Mouse (Mus musculus) induced T-regulatory cell, adult 2 months (primary cell): ENCODE results near the gene Dcun1d3.

ENCODE experiments used
- DNase-seq: peaks from one replicate; pipeline ENCODE4 v3.0.0-alpha.2; 2012; ENCODE audit warnings: low read depth

The Dcun1d3 gene

DNA sequence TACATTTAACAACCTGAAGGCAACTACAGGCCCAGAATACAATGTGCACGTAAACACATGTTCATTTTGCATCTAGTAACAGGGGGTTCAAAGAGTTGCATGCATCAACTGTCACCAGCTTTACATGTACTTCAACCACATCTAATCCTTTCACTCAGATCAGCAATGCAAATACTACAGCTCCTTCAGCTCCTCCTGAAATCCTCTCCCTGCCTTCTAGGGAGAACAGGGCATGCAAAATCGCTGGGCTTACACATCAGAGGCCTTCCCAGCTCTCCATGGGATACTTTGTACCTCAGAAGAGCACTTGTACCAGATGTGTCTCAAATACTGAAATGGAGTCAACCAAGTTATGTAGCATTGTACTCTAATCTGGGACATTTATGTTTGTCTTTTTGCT, 23.0 kb downstream of the Dcun1d3 start:
- DNase-seq, result no peak

DNA sequence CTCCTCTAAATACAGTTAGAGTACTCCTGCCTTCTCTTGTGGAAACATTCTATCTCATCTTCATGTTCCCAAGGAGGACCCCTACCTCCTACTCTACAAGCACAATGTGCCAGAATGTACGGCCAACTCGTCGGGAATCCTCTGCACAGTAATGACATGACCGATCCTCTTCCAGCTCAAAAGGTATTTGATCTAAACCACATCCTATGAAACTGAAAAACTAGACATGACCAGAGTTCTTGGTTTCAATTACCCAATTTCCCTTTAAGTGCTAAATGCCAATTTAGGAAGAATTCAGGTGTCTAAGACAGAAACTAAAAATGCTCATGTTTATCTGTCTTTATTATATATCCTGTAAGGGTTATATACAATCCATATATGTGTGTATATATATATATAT, 23.9 kb downstream of the Dcun1d3 start:
- peak; percentile 60 for DNase-seq

DNA sequence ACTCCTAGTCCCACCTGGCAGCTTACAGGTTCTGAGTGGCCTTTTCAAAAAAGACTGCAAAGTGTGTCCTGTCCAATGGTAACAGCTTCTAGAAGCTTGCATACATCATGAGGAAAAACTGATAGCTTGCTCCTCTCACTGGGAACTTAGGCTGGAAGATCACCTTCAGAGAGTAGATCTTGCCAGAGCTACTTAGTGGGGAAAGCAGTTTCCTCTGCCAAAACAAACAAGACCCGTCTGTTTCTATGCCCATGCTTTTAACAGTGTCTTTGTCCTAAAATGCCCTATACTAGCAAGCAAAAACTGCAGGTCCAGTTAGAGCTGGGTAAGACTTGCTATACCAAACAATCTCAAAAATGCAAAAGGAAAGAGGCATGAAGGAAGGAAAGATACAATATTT, 30.0 kb downstream of the Dcun1d3 start:
- DNase-seq, result no peak

DNA sequence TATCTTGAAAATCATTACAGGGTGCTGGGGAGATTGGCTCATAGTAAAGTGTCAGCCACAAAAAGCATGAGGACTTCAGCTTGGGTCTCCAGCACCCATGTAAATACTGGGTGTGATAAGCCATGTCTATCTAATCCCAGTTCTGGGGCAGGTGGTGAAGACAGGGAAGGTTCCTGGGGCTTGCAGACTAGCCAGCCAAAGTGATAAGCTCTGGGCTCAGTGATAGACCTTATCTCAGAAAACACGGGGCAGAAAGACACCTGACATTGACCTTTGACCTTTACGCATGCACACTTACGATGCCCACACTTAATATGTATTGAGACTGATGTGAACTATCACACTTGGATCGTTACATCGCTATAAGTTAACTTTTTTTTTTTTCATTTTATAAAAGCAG, 31.6 kb downstream of the Dcun1d3 start:
- no peak for DNase-seq

DNA sequence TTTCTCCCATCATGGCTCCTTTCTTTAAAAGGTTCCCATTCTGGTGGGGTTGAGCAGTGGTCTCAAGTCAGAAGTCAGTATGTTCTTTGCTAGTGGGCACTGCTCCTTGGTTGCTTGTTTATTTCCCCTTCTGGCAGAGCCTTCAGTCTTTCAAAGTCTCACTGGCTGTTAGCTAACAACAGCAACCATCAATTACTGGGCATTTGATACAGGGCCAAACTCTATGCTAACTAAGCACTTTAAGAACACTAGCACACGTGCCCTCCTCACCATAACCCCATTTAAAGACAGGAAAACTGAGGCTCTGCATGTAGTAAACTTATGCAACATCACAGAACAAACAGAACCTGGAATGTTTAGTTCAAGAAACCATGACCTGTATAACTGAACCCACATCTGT, 33.9 kb downstream of the Dcun1d3 start:
- DNase-seq, result no peak

DNA sequence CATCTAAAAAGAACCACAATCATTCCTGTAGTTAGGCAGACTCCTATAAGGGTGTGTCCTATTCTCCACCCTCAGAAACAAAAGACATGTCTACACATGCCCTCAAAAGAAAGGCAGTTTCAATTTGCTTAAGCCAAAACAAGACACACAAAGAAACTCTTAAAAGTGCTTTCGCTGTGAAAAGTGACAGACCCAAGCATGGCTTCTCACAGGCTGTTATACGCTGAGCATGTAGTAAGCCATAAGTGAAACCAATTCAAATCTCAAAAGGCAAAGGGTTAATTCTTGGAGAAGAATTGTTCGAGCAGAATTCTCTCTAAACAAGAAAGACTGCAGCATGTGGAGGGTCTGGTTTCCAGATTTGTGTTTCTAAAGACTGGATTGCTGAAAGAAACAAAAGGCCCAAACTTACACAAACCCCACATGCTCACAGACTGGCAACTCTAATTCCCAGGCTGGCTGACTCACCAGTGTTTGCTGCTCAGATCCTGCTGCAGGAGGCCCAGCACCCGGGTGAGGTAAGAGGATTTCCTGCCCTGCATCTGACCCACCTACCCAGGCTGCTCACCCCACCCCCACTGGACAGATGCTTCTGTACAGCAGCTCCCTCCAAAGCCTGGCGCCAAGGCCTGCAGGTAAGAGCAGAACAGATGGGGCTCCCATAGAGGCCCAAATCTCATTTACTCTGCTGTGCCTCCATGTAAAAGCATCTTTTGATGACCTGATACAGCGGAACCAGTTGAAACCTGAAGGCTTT, 34.6 kb downstream of the Dcun1d3 start:
- peak; percentile 82 for DNase-seq

DNA sequence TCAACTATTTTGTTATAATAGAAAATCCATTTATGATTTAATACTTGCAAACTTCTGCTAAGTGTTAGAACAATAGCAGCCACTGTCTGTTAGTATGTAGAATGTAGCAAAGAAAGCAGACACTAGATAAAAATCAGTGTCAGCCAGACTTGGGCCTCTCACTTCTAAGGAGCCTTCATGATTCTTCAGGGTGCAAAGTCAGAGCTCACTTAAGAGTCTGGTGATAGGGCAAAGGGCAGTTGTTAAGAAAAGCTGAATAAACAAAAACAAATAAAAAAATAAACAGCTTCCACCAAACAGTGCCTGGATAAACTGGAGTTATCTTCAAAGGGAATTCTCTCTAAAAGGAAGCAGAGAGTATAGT, 35.1 kb downstream of the Dcun1d3 start:
- no peak for DNase-seq

DNA sequence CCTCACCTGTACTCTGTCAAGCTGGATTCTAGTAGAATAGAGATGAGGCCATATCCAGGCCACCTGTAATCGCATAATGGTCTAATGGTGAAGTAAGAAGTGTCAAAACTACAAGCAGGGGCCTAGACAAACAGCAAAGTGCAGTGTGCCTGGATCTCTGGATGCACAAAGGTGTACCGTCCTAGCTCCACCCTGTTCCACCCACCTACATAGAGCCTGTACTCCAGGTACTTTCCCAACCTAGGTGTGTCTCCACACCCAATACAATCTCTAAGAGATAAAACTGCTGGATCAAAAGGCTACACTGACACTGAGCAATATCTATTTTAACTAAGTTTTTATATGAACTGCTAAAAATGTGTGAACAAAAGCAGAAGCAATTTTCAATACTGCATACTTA, 35.5 kb downstream of the Dcun1d3 start:
- peak; percentile 47 for DNase-seq

DNA sequence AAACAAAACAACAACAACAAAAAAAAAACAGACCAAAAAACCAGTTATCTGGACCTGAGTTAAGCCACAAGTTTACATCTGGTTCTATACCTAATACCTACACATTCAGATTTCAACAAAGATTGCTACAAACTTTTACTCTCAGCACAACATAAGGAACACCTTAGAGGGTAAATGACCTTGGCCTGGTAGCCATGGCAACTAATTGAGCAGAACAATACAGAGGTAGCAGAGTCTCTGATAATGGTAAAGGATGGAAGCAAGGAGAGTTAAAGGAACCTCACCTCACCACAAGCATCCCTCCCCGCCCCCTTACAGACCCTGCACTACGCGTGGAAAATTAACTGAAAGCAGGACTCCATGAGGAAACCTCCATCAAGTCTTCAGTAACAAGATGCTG, 36.0 kb downstream of the Dcun1d3 start:
- DNase-seq, result peak; percentile 63

DNA sequence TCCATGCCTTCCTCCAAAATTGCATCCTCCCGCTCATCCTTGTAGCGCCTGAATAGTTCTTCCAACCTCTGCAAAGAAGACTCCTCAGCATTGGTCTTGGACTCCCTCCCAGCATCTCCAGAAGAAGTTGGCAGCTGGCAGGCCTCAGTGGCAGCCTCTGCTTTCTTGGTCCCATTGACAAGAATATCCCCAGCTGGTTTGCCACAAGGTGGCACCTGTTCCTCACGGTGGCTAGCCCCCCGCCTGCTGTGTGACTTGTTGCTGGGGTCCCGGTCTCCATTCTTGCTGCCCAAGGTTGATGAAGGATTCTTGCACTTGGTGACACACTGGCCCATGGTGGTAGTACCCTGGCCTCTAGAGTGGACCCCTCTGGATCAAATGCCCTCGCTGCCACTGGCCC, 36.6 kb downstream of the Dcun1d3 start:
- no peak for DNase-seq

DNA sequence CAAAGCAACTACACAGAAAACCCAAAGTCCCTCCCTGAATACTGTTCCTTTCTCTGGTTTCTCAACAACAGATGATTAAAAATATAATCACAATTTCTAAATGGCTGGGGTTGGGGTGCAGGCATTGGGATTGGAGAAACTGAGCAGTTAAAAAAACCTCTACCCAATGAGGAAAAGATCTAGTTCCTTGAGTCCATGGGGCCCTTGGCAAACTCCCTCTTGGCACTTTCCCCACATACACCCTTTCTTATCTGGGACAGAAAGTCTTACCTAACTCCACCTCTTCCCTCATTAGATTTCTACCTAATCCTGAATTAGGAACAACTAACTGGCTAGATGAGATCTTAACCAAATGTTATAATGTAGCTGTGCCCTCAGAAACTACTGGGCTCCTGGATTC, 41.1 kb downstream of the Dcun1d3 start:
- no peak for DNase-seq

DNA sequence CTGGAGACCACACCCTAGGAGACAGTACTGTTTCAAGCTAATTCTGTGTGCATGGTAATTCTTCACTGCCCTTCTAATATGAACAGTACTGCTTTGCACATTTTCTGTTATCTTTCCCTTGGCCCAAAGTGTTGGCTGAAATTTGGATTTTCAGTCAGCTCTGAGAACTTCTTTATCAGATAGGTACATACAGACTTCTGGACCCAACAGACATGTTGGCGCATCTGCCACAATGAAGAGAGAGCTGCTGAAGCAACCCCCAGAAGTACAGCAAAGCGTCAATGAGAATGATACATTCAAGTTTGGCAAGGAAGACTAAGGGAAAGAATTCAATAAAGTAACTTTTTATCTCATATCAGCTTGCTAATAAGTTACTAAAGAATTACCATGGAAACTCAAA, 41.7 kb downstream of the Dcun1d3 start:
- DNase-seq, result no peak

DNA sequence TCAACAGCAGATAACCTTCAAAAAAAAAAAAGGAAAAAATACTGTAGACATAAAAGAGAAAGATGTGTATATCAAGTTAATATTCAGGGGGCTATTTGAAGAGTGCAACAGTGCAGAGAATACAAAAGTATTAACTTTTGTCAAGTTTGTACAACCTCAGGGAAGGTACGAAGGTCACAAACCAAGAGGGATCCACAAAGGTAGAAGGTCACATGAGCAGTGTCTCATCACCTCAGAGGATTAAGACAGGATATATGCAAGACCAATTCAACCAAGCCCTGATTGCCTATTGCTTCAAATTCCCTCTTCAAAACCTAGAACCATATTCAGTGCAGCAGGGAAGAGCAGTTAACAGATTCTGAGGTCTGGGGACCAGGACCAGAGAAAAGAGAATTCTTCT, 42.9 kb downstream of the Dcun1d3 start:
- no peak for DNase-seq

DNA sequence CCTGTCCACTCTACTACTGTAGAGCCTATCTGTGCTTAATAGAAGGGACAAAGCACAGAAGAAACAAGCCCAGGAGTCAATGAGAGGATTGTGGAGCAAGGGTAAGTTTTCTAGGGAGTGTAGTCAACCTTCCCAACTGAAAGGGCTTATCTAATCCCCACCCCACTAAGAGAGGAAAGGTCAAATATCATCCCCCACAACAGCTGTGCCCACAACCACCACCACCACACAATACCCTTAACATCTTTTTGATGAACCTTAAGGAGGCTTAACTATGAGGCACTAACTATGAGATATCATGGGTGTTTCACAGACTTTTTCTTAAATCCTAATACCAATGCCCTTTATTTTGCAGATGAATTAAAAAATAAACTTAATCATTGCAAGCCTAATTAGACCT, 43.6 kb downstream of the Dcun1d3 start:
- DNase-seq, result no peak

DNA sequence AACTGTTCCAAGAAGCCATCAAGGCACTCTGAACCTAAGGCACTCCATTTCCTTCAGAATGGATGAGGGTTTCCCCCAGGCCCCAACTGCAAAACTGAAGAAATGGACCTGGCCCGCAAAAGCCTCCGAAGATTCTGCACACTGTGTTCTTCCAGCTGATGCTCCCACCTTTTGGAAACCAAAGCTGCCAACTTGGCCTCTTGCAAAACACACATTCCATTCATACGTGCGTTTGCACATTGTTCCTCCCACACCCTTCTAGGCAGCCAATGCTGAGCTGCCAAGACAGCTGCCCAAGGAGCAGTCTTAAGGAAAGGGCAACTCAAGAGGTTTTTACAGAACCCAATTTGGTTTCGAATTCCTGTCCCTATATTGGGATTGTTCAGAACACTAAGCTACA, 45.4 kb downstream of the Dcun1d3 start:
- no peak for DNase-seq

DNA sequence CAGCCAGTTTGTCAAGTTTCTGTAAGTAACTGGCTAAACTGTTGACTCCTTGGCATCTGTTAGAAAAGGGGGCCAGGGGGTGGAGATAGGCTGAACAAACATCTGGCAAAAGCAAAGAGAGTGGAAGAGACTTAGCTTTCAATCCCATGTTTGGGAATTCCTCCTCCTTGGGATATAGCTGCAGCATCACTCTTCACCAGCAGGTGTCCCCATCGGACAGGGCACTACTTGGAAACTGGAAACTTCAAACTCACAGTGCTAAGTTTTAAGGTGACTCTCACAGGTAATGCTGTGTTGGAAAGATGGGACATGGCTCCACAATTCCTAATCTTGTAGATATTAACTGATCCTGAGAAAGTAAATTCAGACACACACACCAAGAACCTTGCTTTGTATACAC, 47.0 kb downstream of the Dcun1d3 start:
- peak; percentile 68 for DNase-seq

DNA sequence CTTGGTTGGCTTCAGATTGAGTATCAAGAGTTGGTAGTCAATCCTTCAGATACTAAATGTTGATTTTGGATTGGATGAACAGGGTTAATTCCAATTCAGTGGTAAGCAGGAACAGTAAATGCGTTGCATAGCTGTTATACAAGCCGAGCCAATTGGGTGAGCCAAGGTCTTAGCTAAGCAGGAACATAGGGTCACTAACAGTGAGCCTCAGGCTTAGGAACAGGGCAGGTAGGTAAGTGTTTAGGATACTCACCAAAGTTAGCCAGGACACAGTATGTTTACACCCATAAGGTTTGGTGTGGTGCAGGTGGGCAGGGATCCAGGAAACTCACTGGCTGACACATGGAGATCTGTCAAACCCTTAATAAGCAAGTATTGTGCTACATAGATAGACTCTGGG, 48.7 kb downstream of the Dcun1d3 start:
- no peak for DNase-seq

DNA sequence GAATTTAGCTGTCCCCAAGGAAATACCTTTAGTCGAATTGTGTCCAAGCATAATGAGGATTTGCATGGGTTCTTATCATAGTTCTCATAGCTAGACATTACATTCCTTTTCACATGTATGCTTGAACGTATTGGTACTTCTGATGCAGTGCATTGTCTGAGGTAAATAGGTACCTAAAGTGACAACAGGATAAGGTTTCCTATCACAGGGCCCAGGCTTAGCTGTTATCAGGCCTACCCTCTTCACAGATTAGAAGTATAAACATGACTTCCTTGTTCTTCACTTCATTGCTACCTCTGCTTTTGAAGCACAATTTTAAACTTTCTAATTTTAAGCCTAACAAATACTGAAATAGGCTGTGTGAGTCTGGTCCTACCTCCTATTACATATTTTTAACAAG, 50.6 kb downstream of the Dcun1d3 start:
- DNase-seq, result no peak

DNA sequence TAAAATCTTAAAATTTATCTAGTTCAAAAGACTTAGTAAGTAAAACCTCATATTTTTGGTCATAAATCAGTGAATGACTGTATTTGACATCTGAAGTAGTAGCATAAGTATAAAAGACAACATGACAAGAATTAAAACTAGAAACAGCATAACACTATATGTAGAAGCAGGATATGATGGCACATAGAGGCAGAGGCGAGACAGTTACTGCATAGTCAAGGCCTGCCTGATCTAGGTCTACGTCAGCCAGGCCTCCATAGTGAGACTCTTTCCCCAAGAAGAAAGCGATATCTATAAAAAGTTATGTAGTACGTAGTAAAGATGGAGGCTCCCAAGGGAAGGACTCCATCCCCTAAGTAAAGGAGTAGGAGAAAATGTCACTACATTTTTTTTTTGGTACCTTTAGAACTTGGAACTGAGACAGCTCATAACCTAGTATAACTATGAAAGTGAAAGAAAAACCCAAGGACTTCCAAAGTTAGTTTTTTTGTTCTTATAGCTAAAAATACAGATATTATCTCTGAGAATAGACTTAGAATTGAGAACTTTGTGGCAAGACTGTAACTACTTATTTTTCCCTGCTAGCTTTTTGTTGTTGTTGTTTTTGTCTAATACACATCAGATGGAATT, 54.2 kb downstream of the Dcun1d3 start:
- DNase-seq, result peak; percentile 66

DNA sequence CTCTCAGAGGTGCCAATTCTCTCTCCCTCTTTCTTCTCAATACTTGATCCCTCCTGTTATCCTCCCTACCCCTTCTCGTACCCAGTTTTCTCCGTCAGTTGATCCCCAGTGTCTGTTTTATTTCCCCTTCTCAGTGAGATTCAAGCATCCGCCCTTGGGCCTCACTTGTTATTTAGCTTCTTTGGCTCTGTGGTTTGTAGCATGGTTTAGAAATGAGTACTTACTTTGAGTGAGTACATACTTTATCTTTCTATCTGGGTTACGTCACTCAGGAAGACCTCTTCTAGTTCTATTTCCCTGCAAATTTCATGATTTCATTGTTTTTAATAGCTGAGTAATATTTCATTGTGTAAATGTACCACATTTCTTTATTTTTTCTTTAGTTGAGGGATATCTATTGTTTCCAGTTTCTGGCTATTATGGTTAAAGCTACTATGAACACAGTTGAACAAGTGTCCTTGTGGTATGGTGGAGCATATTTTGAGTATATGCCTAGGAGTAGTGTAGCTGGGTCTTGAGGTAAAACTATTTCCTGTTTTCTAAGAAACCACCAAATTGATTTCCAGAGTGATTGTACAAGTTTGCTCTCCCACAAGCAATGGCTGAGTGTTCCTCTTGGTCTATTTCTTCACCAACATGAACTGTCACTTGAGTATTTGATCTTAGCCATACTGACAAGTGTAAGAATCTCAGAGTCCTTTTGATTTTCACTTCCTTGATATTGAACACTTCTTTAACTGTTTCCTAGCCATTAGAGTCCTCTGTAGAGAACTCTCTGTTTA, 59.9 kb downstream of the Dcun1d3 start:
- peak; percentile 94 for DNase-seq

DNA sequence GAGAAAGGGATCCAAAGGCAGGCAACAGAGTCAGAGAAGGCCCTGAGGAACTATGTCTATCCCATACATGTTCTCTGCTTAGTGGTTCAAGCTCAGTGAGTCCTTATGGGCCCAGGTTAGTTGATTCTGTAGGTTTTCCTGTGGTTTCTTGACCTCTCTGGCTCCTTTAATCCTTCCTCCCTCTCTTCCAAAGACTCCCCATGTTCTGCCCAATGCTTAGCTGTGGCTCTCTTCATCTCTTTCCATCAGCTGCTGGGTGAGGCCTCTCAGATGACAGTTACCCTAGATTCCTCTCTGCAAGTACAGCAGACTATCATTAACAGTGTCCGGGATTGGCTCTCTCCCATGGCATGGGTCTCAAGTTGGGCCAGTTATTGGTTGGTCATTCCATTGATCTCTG, 60.7 kb downstream of the Dcun1d3 start:
- peak; percentile 57 for DNase-seq

DNA sequence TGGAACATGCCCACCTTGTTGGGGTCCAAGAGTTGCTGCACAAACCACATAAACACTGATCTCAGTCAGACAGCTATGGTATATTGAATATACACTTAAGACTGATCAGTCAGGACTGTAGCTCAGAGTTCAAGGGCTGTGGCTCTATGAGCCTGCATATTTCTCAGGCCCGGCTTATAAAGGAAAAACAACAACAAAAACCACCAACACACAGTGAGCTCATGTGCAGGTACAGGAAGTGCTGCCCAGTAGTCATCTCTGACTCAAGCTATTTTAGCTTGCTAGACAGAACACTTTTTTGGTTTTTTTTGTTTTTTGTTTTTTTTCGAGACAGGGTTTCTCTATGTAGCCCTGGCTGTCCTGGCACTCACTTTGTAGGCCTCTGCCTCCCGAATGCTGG, 87.4 kb downstream of the Dcun1d3 start:
- peak; percentile 52 for DNase-seq

DNA sequence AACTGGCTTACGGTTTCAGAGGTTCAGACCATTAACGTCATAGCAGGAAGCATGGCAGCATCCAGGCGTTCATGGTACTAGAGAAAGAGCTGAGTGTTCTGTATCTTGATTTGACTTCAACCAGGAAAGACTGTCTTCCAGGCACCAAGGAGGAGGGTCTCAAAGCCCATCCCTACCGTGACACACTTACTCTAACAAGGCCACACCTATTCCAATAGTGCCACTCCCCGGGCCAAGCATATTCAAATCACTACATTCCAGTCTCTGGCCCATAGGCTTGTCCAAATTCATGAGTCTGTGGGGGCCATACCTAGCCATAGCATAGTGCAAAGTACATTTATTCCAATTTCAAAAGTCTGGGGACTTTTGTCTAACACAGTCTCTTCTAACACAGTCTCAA, 88.7 kb downstream of the Dcun1d3 start:
- no peak for DNase-seq
